Mouse (Mus musculus) spleen, embryonic (tissue): ENCODE measurements around the gene Ankfy1.
"Not testable (repeated sequence)": the region's sequence is repeated elsewhere in the genome, so short reads cannot be mapped to it uniquely, and the experiment has no call there.

Experiments used
- CTCF ChIA-PET: fragments of 350-600 bp; sonication (Branson Sonifier 250); formaldehyde crosslinking; loops from one replicate; lab custom pipeline; 2022; lab: Charles Lee

Gene Ankfy1

GRCm38 (mm10) chr11:72718161-72718560, 28.4 kb downstream of the Ankfy1 start:
- CTCF ChIA-PET, result no interaction called here

GRCm38 (mm10) chr11:72723165-72723564, 33.4 kb downstream of the Ankfy1 start:
- CTCF ChIA-PET, result interaction anchor here (1.3 kb wide), 1 partner anchor 12 kb away, joined by 3 read pairs; no protein-coding TSS in a partner anchor

DNA sequence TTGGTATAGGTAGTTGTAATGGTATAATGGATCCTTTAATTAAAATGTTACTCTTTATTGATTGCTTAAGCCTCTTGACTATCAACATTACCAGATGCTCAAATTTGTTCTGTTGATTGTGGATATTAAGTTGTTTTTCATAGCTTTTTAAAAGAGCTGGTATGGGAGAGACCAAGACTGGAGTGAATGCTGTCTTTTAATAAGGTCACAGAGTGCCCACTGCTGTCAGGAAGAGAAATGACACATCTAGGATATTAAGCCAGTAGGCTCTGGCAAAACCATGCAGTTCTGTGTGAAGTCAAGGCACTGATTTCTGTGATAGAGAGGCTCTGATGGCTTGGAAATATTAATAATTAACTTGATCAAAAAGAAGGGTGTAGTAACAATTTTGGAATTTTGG, 34.1 kb downstream of the Ankfy1 start:
- CTCF ChIA-PET, result interaction anchor here (1.3 kb wide), 1 partner anchor 11 kb away, joined by 3 read pairs; no protein-coding TSS in a partner anchor

DNA sequence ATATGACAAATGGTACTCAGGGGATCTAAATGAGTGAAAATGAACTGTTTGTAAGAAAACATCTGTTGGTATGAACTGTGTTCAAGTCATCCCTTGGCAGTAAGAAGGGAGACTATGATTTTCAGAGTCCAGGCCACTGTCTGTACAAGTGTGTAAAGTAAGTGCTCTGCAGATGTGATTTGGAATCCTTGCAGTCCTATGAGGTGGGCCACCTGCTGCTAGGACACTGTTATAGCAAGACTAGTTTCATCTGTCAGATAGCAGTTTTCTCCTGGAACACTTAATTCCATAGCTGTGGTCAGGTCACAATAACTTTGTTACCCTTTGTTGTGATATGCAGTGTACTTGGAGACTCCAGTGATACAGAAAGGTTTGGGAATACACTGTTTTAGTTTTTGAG, 36.2 kb downstream of the Ankfy1 start:
- CTCF ChIA-PET, result interaction anchor here (0.8 kb wide), 1 partner anchor 154 kb away, joined by 5 read pairs; no protein-coding TSS in a partner anchor

- CTCF ChIA-PET, result no interaction called here
Observed at GRCm38 (mm10) chr11:72733736-72734135, 43.9 kb downstream of the Ankfy1 start.

- CTCF ChIA-PET, result interaction anchor here (1.0 kb wide), 1 partner anchor 11 kb away, joined by 3 read pairs; no protein-coding TSS in a partner anchor
Observed at GRCm38 (mm10) chr11:72734840-72735518, 45.2 kb downstream of the Ankfy1 start.

DNA sequence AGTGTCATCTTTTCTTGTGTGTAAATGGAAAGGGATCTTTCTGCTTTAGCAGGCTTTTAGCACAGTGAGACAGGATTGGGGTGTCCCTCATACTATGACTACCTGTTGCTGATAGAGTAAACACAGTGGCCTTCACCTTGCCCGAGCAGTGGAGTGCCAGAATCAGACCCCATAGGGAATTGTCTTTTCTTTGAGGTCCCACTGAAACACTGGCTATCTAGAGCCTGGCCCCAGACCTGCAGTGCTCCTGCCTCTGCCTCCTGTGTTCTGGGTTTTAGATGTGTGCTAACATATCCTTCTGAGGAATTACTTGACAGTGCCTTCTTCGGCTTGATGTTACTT, 45.7 kb downstream of the Ankfy1 start:
- CTCF ChIA-PET, result interaction anchor here (1.0 kb wide), 1 partner anchor 12 kb away, joined by 3 read pairs; no protein-coding TSS in a partner anchor

- CTCF ChIA-PET, result no interaction called here
Observed at GRCm38 (mm10) chr11:72736320-72736719, 46.5 kb downstream of the Ankfy1 start.

GRCm38 (mm10) chr11:72737517-72737916, 47.7 kb downstream of the Ankfy1 start:
- CTCF ChIA-PET, result interaction anchor here (0.6 to 0.8 kb wide), 3 partner anchors 30 to 229 kb away, joined by 3 read pairs; no protein-coding TSS in a partner anchor

DNA sequence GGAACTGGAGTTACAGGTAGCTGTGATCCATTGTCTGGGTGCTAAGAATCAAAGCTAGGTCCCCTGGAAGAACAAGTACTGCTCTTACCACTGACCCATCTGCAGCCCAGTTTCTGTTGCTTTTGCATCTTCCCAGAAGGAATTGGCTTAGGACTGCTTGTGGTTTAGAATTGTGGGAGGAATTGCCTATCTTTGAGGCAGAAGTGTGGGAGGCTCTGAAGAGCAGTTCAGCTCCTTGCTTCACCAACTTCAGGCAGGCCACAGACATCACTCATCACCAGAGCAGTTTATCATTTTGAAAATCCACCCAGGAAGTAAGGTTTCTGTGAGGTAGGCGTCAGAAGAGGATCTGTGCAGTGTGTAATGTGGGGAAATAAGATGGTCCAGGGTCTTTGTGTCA, 49.2 kb downstream of the Ankfy1 start:
- CTCF ChIA-PET, result no interaction called here

GRCm38 (mm10) chr11:72751956-72752355, 62.1 kb downstream of the Ankfy1 start:
- CTCF ChIA-PET, result interaction anchor here (0.6 kb wide), 1 partner anchor 105 kb away, joined by 3 read pairs; no protein-coding TSS in a partner anchor

DNA sequence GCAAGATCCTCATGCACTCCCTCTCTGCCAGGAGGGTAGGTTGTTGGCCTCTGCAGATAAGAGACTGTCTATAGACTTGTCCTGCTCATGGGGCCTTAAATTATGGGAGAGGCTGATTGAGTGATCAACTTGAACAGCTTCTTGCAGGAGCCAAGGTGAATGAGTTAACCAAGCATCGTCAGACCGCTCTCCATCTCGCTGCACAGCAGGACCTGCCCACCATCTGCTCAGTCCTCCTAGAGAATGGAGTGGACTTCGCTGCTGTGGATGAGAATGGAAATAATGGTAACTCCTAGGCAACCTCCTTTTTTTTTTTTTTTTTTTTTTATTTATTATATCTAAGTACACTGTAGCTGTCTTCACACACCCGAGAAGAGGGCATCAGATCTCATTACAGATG, 68.5 kb downstream of the Ankfy1 start:
- CTCF ChIA-PET, result interaction anchor here (0.6 kb wide), 2 partner anchors 17 to 631 kb away, joined by 9 to 12 read pairs; no protein-coding TSS in a partner anchor

DNA sequence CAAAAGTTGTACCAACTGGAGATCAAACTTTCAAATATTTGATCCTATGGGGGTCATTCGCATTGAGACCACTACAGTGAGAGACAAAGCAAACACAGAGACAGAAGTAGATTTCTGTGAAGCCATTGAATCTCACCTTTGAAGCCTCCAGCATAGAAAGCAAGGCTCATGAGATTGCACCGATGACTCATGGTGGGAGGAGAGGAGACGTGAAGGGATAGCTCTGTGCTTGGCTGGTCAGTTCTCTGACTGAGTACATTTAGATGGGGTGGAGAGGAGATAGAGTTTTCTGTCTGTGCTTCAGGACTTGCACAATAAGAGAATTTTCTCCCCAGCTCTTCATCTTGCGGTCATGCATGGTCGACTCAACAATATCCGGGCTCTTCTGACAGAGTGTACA, 69.8 kb downstream of the Ankfy1 start:
- CTCF ChIA-PET, result no interaction called here

- CTCF ChIA-PET, result no interaction called here
Observed at GRCm38 (mm10) chr11:72760781-72761180, 71.0 kb downstream of the Ankfy1 start.

GRCm38 (mm10) chr11:72764270-72764669, 74.5 kb downstream of the Ankfy1 start:
- CTCF ChIA-PET, result no interaction called here

DNA sequence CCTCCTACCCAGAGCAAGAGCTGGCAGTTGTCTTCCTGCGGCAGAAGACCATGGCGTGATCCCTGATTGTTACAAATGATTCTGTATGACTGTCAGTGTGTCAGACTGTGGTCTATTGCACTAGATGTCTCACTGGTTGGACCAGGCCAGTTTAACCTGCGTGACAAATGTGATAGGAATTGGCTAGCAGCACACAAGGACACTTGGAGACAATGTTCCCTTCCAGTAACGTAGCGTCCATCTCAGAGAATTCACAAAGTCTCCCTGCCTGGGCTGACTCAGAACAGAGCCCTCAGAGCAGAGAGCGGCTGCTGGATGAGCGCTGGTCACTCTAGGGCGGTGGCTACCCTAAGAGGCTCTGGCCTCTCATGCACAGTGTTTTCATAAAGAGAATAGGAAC, 77.9 kb downstream of the Ankfy1 start:
- CTCF ChIA-PET, result interaction anchor here (0.6 kb wide), 1 partner anchor 30 kb away, joined by 3 read pairs; no protein-coding TSS in a partner anchor

GRCm38 (mm10) chr11:72769061-72769460, 79.3 kb downstream of the Ankfy1 start:
- CTCF ChIA-PET, result no interaction called here

DNA sequence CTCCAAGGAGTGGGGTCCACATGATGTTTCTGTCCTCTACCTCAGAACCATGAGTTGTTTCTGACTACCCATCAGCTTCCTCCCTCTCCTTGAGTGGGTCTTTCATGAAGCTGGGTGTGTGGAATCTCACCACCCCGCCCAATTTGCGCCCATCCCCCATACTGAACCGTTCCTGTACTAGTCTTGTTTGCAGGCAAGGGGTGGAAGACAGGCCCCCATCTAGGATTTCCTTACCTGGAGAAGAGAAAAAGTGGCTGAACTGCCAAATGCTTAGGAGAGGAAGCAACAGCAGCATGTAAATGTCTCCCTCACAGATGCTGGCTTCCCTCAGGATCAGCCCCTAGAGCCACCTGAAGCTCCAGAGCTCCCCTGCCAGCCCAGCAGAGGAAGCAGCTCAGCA, 80.5 kb downstream of the Ankfy1 start:
- CTCF ChIA-PET, result no interaction called here

DNA sequence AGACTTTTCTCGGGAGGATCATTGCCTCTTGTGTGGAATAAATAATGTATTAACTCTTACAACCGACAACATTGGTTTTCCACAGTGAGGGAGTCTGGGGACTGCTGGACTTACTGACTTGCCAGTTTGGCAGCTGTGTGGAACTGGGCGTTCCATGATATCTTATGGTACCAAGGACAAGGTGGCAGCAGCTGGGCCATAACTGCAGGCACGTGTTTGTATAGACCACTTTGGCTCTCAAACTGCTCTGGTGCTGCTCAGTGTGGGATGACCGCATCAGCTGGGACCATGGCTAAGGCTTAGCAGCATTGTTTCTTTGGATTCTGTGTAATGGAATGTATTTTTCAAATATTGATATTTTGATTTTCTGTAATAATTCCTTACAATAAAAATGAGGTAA, 81.0 kb downstream of the Ankfy1 start:
- CTCF ChIA-PET, result no interaction called here

GRCm38 (mm10) chr11:72771461-72771860, 81.7 kb downstream of the Ankfy1 start:
- CTCF ChIA-PET, result no interaction called here

DNA sequence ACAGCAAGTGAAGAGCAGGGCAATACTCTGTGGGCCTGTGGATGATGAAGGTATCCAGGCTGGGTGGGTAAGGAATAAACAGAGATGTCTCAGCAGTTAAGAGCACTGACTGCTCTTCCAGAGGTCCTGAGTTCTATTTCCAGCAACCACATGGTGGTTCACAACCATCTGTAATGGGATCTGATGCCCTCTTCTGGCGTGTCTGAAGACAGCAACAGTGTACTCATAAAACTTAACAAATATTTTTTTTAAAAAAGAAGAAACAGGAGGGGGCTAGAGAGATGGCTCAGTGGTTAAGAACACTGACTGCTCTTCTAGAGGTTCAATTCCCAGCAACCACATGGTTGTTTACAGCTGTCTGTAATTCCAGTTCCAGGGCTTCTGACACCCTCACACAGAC, 82.8 kb downstream of the Ankfy1 start:
- CTCF ChIA-PET, result not testable (repeated sequence)

DNA sequence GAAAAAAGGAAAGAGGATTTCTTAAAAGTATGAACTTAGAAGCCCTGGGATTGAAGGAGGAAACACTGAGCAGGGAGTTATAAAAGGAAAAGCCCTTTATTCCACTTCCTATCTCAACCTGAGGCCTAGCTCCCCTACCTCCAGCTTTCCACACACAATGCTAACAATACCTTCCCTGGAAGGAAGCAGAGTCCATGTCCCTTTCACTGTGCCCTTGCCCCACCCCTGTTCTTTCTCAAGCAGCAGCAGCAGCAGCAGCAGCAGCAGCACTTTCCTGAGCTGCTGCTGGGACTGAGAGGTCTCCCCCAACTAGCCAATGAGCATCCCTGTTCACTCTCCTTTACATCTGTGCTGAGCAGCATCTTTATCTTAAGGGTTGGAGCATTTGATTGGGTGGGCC, 89.2 kb downstream of the Ankfy1 start:
- CTCF ChIA-PET, result no interaction called here

- CTCF ChIA-PET, result no interaction called here
Observed at GRCm38 (mm10) chr11:72782103-72782502, 92.3 kb downstream of the Ankfy1 start.
